Mouse (Mus musculus): ENCODE data around the gene Adgrb3. TPM values are rescaled to one million over a fixed set of nuclear protein-coding genes. Genes with fewer than 3 reads are reported as not detected.

The Adgrb3 gene
- polyA plus RNA-seq, 1 experiment = 1.0 TPM

GRCm38 (mm10) chr1:25166036-25166796 is 663.3 kb downstream of the Adgrb3 start:
- no peak for TF ChIP-seq CTCF (IDR thresholded peaks at IDR 0.05; ENCODE audit: low read depth, low read length)
- TF ChIP-seq EP300 (IDR thresholded peaks at IDR 0.05; ENCODE audit: insufficient read depth, low read depth, low read length) = no peak
- TF ChIP-seq POLR2A (IDR thresholded peaks at IDR 0.05; ENCODE audit: insufficient read depth, low read length) = no peak
- Histone ChIP-seq H3K4me1 (ENCODE audit: control insufficient read depth, insufficient read depth, low read length) (no peaks in the 10 kb centered on the region), H3K4me3 (ENCODE audit: low read depth, low read length) (no peak overlapping the region)

GRCm38 (mm10) chr1:25163561-25163960 is 665.9 kb downstream of the Adgrb3 start:
- no peak overlapping the region for H3K9ac ChIP-seq (ENCODE audit: low read depth, poor library complexity, severe bottlenecking)
- no peaks in the 10 kb centered on the region for H3K9me3 ChIP-seq (replicated peaks; ENCODE audit: control insufficient read depth, insufficient read depth, low read length, poor library complexity, severe bottlenecking)
- no peak overlapping the region for H3K4me3 ChIP-seq (ENCODE audit: low read depth, low read length)
- TF ChIP-seq CTCF (IDR thresholded peaks at IDR 0.05; ENCODE audit: low read depth, low read length) (no peak), EP300 (IDR thresholded peaks at IDR 0.05; ENCODE audit: insufficient read depth, low read depth, low read length) (no peak), POLR2A (IDR thresholded peaks at IDR 0.05; ENCODE audit: insufficient read depth, low read length) (no peak)
- H3K27ac ChIP-seq (ENCODE audit: insufficient read depth, low read length) = no peak overlapping the region
- H3K4me1 ChIP-seq (ENCODE audit: control insufficient read depth, insufficient read depth, low read length) = no peaks in the 10 kb centered on the region
- H3K27me3 ChIP-seq (ENCODE audit: control insufficient read depth, insufficient read depth, low read length, poor library complexity, severe bottlenecking) = no peaks in the 10 kb centered on the region
- H3K36me3 ChIP-seq (ENCODE audit: control insufficient read depth, insufficient read depth, low read length, poor library complexity, severe bottlenecking) = no peaks in the 10 kb centered on the region

More at GRCm38 (mm10) chr1:25166036-25166796, 663.3 kb downstream of the Adgrb3 start:
- Histone ChIP-seq H3K27me3 (ENCODE audit: control insufficient read depth, insufficient read depth, low read length, poor library complexity, severe bottlenecking) (no peaks in the 10 kb centered on the region), H3K9me3 (replicated peaks; ENCODE audit: control insufficient read depth, insufficient read depth, low read length, poor library complexity, severe bottlenecking) (no peaks in the 10 kb centered on the region), H3K36me3 (ENCODE audit: control insufficient read depth, insufficient read depth, low read length, poor library complexity, severe bottlenecking) (no peaks in the 10 kb centered on the region), H3K27ac (ENCODE audit: insufficient read depth, low read length) (no peak overlapping the region), H3K9ac (ENCODE audit: low read depth, poor library complexity, severe bottlenecking) (no peak overlapping the region)

- H3K9ac ChIP-seq (ENCODE audit: low read depth, poor library complexity, severe bottlenecking) = no peak overlapping the region
- no peak overlapping the region for H3K4me3 ChIP-seq (ENCODE audit: low read depth, low read length)
- H3K27ac ChIP-seq (ENCODE audit: insufficient read depth, low read length) = no peak overlapping the region
- H3K9me3 ChIP-seq (replicated peaks; ENCODE audit: control insufficient read depth, insufficient read depth, low read length, poor library complexity, severe bottlenecking) = no peaks in the 10 kb centered on the region
- TF ChIP-seq POLR2A (IDR thresholded peaks at IDR 0.05; ENCODE audit: insufficient read depth, low read length) (no peak), EP300 (IDR thresholded peaks at IDR 0.05; ENCODE audit: insufficient read depth, low read depth, low read length) (no peak), CTCF (IDR thresholded peaks at IDR 0.05; ENCODE audit: low read depth, low read length) (no peak)
- no peaks in the 10 kb centered on the region for H3K4me1 ChIP-seq (ENCODE audit: control insufficient read depth, insufficient read depth, low read length)
- H3K27me3 ChIP-seq (ENCODE audit: control insufficient read depth, insufficient read depth, low read length, poor library complexity, severe bottlenecking) = no peaks in the 10 kb centered on the region
- H3K36me3 ChIP-seq (ENCODE audit: control insufficient read depth, insufficient read depth, low read length, poor library complexity, severe bottlenecking) = no peaks in the 10 kb centered on the region
Observed at GRCm38 (mm10) chr1:25146206-25146605, 683.3 kb downstream of the Adgrb3 start.

GRCm38 (mm10) chr1:25132150-25132824 is 697.2 kb downstream of the Adgrb3 start:
- Histone ChIP-seq H3K4me3 (ENCODE audit: low read depth, low read length) (no peak overlapping the region), H3K9ac (ENCODE audit: low read depth, poor library complexity, severe bottlenecking) (no peak overlapping the region), H3K9me3 (replicated peaks; ENCODE audit: control insufficient read depth, insufficient read depth, low read length, poor library complexity, severe bottlenecking) (no peaks in the 10 kb centered on the region), H3K27me3 (ENCODE audit: control insufficient read depth, insufficient read depth, low read length, poor library complexity, severe bottlenecking) (no peaks in the 10 kb centered on the region; the same call in 1 of the 2 replicates), H3K27ac (ENCODE audit: insufficient read depth, low read length) (no peak overlapping the region), H3K4me1 (ENCODE audit: control insufficient read depth, insufficient read depth, low read length) (no peaks in the 10 kb centered on the region), H3K36me3 (ENCODE audit: control insufficient read depth, insufficient read depth, low read length, poor library complexity, severe bottlenecking) (no peaks in the 10 kb centered on the region)
- TF ChIP-seq POLR2A (IDR thresholded peaks at IDR 0.05; ENCODE audit: insufficient read depth, low read length) (no peak), CTCF (IDR thresholded peaks at IDR 0.05; ENCODE audit: low read depth, low read length) (no peak), EP300 (IDR thresholded peaks at IDR 0.05; ENCODE audit: insufficient read depth, low read depth, low read length) (no peak)

GRCm38 (mm10) chr1:25115512-25115911 is 714.0 kb downstream of the Adgrb3 start:
- H3K4me3 ChIP-seq (ENCODE audit: low read depth, low read length) = no peak overlapping the region
- no peak overlapping the region for H3K27ac ChIP-seq (ENCODE audit: insufficient read depth, low read length)
- no peak overlapping the region for H3K9ac ChIP-seq (ENCODE audit: low read depth, poor library complexity, severe bottlenecking)
- no peaks in the 10 kb centered on the region for H3K4me1 ChIP-seq (ENCODE audit: control insufficient read depth, insufficient read depth, low read length)
- no peaks in the 10 kb centered on the region for H3K36me3 ChIP-seq (ENCODE audit: control insufficient read depth, insufficient read depth, low read length, poor library complexity, severe bottlenecking)
- TF ChIP-seq POLR2A (IDR thresholded peaks at IDR 0.05; ENCODE audit: insufficient read depth, low read length) = no peak
- no peak for TF ChIP-seq CTCF (IDR thresholded peaks at IDR 0.05; ENCODE audit: low read depth, low read length)
- TF ChIP-seq EP300 (IDR thresholded peaks at IDR 0.05; ENCODE audit: insufficient read depth, low read depth, low read length) = no peak
- no peaks in the 10 kb centered on the region for H3K27me3 ChIP-seq (ENCODE audit: control insufficient read depth, insufficient read depth, low read length, poor library complexity, severe bottlenecking)
- no peaks in the 10 kb centered on the region for H3K9me3 ChIP-seq (replicated peaks; ENCODE audit: control insufficient read depth, insufficient read depth, low read length, poor library complexity, severe bottlenecking)
